Mouse (Mus musculus): ENCODE results near the gene Ntn1.

The Ntn1 gene

DNA sequence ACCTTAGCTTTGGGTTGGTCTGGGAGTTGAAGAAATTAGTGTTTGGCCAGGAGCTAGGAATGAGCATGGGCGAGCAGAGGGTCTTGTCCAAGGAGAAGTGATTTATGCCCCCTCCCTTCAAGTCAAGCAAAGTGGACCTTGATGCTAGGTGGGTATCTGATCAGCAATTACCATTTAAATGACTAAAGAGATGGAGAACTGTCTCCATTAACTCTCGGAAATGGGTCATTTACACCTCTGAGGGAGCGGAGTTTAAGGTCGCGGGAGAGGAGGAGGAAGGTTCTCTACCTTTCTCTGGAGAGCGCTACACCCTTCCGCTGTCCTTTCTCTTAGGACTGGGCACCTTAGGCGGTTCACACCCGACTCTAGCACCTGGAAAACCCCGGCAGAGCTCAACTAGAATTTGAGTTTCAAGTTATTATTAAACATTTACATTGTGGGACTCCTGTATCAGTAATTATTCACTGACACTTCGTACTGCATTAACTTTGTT is at the start of gene Ntn1:
TSS of gene Ntn1 (minus strand) at position 97 of the 493 bp plus-strand sequence.
- no peak for DNase-seq (ENCODE audit: low spot score)

DNA sequence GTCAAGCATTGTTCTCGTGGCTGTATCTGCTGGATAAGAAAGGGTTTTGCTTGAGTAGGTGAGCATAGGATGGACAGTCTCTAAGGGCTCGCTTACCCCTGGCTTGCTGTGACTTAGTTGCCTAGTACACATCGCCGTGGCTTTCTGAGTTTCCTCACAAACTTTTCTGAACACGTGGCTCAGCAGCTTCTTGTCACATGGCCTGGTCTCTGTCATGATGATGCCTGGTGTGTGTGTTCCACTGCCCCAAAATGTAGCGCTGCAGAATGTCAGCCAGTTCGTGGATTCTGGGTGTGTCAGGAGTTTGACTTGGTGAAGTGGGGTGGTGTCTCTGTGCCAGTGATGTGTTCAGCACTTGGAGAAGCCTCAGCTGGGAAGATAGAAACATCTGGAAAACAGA is 47.7 kb upstream of the Ntn1 start:
- DNase-seq (ENCODE audit: low spot score), result no peak

DNA sequence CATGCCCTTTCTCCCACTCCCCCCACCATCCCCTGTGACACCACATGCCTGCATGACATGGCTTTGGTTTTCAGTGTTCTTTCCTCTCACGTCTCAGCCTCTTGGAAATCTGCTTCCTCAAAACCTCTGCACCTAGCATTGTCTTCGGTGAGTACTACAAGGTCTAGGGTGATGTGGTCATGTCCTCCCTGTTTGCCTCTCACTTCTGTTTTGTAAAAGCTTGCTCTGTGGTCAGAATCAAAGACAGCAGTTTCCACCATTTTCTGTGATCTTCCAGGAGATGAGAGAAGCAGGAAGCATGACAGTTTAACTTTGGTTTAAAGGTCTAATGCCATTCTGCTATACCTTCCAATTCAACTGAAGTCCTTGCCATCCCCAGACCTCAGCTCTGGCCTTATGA is 46.6 kb upstream of the Ntn1 start:
- DNase-seq (ENCODE audit: low spot score), result no peak

DNA sequence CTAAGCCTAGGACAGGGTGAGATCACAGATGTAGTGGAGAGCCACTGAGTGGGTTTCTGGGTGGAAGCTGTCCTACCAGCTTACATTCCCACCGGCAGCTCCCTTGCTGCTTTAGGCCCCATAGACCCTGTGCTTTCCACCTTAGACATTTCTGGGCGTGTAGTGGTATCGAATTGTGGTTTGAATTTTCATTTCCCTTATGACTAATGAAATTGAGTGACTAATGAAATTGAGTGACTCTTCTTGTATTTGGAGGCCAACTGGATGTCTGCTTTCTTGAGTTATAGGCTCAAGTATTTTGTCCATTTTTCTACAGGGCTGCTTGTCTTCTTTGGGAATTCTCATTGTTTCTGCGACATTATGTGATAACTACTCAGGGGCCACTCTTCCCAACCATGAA is 45.9 kb upstream of the Ntn1 start:
- DNase-seq (ENCODE audit: low spot score), result no peak

DNA sequence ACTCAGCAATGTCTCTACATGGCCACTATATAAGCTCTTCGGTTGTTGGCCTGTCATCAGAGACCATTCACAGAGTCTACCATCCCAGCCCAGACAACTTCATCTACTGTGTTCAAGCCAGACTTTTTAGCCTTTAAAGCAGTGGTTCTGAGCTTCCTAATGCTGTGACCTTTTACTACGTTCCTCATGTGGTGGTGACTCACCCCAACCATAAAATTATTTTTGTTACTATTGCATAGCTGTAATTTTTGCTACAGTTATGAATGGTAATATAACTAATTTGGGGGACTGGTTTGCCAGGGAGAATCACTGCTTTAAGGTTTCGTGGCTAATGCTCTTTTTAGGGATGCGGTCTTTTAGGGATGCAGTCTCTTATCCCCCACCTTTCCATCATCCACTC is 45.3 kb upstream of the Ntn1 start:
- DNase-seq (ENCODE audit: low spot score), result no peak

DNA sequence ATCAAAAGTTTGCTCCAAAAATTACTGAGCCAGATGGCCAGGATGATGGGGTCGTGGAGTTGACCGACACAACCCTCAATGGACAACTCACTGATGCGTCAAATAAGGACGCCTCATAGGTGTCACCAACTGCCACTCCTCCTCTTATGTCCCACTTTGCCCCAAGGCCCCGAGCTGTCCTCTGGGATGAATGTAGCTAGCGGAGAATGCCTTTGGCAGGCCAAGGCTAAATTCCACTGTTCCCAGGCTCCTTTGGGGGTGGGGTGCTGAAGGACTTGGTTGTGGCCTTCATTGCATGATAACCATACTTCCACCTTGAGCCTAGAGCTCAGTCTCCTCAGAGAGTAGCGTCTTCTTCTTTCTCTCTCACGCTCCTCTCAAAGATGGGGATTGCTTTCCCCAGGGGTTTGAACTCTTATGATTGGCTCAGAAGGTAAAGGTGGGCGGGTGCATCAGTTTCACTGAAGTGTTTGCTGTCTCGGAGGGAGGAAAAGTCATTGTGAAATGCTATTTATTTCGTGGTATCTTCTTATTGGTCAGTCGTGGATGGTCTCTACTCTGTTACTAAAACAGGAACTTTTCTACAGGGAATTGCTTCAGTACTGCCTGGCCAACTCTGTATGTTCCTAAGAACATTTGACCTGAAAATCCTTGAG is 42.5 kb upstream of the Ntn1 start:
- DNase-seq (ENCODE audit: low spot score), result no peak

DNA sequence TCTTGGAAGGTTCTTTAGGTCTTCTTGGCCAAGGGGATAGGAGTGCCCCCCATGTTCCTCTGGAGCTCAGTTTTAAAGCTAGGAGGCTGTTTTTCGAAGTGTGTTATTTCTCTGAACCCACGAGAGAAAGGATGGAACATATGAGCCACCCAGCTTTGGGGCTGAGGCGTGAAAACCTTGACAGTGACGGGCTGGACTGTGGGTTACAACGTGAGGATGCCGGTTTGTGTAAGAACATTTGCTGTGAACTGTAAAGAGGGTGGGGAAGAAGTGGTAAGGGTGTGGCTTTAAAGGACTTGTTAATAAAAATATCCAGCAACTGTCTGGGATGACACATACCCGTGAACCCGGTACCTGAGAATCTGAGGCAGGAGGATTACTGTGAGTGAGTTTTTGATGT is 41.7 kb upstream of the Ntn1 start:
- no peak for DNase-seq (ENCODE audit: low spot score)

DNA sequence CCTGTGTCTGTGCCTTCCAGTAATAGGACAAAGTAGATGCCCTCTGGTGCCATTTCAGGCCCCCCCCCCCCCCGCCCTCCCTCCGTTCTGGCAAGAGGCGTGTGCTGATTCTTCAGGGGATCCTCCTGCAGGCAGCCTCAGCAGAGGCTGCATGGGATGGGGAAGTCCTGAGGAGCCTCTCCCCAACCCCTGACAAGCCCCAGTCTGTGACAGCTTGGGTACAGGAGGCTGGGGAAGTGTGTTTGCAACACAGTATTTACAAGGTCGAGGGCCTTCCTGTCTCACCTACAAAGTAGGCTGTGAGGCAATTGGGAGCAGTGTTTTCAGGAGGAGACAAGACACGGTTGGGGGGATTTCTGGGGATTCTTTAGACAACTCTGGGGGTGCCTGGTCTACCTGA is 40.3 kb upstream of the Ntn1 start:
- no peak for DNase-seq (ENCODE audit: low spot score)

DNA sequence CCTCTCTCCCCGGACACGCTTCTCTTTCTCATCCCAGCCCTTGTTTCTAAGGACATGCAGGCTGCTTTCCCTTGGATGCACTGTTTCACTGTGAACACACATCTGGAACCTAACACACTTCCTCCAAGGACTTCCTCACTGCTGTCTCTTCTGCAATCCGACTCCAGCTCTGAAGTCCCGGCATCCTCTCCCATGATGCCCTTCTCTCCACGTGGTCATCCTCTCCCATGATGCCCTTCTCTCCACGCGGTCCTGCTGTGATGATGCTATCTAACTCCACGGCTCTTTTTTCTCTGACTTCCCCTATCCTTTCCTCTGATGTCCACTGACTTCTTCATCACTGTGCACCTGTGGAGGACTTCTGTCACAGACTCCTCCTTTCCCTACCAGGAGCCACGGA is 39.5 kb upstream of the Ntn1 start:
- no peak for DNase-seq (ENCODE audit: low spot score)

DNA sequence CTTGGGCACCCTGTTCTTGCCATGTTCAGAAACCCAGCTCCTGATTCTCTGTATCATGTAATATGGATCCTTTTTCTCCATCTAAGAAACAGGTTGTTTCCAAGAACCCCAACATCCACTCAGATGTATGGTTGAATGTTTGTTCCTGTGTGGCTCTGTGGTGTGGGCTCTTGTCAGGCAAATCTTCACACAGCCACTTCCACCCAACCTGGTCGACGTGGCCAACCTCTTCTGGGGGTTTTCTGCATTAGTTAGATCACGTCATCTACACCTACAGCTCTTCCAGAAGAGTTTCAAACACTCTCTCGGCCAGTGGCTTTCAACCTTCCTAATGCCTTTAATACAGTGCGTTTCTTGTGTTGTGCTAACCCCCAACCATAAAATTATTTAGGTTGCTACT is 35.8 kb upstream of the Ntn1 start:
- no peak for DNase-seq (ENCODE audit: low spot score)

DNA sequence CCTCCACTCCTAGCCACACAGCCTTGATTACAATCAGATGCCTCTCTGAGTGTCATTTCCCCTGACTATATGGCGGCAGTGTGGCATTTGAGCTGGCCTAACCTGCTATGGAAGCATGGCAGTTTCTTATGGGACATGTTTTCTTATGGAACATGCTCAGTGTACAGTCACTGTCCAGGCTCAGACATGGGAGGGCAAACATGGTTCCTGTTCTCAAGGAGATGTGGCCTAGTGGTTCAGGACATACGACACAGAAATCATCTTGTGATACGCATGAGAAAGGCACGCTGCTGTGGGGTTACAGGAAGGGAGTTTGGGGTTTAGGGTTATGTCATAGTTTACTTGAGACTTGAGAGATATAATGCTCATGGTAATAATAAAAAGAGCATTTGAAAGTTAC is 35.0 kb upstream of the Ntn1 start:
- DNase-seq (ENCODE audit: low spot score), result no peak

DNA sequence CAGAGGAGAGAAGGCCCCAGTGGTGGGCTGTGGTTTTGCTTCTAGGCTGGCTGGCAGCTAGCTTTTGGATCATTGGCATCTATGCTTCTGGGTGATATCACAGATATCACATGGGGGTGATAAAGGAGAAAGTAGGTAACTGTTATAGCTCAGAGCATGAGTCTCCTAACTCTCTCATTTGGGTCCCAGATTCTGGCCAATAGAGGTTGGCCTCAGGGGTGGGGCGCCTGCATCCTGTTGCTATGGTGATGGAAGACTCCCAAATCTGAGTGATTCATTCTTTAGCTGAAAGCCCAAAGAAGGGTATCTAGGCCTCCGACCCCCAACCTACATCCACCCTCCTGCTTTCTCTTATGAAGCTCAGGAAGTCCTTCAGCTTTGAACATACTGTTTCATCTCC is 34.1 kb upstream of the Ntn1 start:
- no peak for DNase-seq (ENCODE audit: low spot score)

DNA sequence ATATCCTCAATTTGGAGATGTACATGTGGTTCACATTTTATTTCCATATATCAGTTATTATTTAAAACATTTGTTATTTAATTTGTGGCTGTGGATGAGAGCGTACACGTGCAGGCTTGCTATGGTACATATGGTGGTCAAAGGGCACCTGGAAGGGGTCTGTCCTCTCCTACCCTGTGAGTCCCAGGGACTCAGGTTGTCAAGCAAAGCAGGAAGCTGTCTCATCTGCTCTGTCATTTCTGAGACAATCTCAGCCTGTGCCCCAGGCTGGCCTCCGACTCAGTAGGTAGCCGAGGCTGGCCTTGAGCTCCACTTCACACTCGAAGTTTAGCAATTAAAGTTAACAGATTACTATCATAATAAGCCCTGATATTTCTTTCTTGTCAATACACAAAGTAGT is 32.9 kb upstream of the Ntn1 start:
- DNase-seq (ENCODE audit: low spot score), result no peak

DNA sequence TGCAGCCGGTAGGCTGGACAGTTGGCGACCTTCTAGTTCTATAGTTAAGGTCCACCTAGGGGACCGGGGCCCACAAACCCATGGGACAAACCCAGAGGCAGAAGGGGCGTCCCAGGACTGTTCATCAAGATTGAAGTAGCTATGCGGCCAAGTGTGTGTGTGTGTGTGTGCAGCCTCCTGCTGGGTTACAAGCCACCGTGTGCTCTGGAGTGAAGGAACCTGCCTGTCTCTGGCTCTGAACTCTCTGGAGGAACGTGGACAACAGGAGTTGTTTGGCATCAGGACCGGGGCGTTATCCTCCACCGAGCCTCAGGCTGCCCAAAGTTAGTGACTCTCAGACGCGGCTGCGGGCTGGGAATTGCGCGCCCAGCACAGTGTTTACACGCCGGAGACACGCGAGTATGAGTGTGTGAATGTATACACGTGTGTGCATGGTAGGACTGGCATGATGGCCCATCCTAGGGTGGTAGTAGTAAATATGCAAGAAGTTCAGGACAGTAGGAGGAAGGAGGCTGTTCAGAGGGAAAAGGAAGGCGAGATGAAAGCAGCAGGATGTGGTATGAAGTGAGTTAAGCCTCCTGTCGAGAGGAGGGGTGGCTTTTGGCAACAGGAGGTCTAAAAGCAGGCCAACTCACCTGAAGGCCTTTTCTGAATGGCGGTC is 31.9 kb upstream of the Ntn1 start:
- DNase-seq (ENCODE audit: low spot score), result no peak

DNA sequence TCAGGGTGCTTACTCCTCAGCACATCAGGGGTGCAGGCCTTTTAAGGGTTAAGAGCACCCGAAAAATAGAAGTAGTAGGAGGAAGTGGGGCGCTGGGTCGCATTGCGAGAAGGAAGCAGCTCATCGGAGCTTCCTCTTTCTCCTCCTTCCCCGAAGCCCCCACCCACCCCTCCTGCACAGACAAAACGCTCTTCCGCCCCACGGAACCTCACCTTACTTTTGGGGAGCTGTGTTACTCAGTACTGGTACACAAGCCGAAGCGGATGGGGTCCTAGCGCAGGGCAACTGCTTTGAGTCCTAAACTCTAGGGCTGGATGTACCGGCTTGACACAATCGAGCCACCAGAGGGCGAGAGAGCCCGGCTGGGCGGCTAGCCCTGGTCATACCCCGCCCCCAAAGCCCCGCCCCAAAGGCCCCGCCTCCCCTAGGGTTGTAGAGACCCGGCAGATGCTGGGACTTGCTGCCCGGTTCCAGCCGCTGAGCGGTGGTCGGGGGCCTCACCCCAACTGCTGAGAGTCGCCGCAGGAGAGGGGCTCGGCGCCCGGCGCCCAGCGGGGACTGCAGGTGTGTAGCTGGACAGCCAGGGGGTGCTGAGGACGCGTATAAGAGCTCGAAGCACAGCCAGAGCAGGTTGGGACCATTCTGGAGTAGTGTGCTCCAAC is 31.2 kb upstream of the Ntn1 start, which contains the start of gene Pik3r5:
TSS of gene Pik3r5 (plus strand) at position 423 of the 662 bp plus-strand sequence.
- DNase-seq (ENCODE audit: low spot score), result peak; percentile 87

DNA sequence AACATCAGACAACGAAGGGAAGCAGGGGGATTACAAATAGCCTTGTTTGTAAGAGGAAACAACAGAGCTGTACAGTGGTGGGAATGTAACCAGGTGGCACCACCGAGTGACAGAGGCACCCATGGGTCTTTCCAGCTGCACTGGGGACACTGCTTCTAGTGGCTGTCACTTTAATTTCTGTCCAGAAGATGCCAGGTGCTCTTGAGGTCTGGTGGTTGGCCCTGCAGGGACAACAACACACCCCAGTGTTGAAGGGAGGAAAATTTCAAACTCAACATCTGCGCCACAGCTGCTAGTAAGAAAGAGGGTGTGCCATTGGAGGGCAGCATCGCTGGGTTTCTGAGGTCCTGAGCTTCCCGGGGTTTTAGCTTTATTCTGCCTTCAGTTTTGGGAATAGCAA is 30.0 kb upstream of the Ntn1 start:
- DNase-seq (ENCODE audit: low spot score), result no peak

DNA sequence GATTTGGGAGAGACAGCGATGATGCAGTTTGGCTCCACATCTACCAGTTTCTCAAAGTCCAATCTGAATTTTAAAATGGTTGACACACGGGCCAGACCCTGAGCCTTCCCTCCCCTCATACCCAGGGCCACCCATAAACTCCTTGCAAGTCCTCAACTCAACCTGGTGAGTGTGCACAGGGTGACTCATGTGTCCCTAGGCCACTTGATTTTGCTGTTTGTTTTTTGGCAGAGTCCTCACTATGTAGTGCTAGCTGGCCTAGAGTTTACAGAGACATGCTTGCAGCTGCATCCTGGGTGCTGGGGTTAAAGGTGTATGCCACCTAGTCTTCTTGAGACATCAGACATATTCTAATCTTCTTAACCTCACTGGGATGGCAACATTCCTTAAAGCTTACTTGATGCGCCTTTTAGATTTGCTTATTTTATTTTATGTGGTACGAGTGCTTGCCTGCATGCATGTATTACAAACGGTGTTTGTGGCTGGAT is 26.5 kb upstream of the Ntn1 start:
- DNase-seq (ENCODE audit: low spot score), result no peak

DNA sequence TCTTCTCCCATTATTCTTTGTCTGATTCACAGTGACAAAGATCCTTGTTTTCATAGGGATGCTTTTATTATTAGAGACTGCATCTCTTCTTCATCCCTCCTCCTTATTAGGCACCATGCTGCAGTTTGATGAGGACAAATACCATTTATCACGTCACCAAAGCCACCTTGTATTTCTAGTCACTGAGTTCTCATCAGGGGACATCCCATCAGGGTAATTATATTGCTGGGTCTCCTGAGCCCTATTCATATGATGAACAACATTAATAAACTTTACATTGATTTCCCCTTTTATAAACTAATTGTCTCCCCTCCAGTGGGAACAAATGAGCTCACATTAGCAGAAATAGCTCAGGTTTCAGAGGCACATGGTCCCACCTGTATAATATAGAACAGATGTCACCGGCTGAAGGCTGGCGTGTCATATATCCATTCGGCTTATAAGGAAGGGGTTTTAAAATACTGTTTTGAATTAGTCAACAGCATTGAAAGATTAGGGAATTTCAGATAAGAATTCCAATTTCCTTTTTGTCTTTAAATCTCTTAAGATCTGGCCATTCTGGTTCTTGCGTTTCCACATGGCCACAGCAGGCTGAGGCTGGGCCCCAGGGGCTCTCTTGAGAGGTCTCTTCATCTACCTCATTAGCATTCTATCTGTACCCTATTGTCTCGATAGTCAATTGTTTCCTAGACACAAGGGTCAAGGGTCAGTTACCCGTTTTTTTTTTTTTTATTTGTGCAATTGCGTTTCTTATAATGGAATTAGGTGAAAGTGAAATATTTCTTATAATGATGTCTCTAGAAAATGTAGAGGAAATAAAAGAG is 25.1 kb upstream of the Ntn1 start:
- DNase-seq (ENCODE audit: low spot score), result no peak

DNA sequence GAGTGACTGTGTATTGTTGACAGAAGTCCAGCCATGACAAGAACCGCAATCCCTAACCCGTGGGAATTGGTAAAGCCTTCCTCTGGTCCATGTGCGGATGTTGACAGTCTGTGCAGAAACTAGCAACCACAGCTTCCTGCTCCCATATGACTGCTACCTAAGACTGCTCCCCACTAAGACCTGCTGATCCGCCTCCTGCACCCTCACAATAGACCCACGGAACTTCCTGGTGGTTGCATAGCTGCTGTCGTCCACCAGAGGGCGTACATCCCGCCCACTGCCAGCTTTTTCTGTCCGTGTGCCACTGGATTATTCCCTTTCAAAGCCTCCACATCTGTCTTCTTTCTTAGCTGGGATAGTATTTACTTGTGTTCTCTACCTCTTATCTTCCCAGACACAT is 17.2 kb upstream of the Ntn1 start:
- peak; percentile 51 for DNase-seq (ENCODE audit: low spot score)

DNA sequence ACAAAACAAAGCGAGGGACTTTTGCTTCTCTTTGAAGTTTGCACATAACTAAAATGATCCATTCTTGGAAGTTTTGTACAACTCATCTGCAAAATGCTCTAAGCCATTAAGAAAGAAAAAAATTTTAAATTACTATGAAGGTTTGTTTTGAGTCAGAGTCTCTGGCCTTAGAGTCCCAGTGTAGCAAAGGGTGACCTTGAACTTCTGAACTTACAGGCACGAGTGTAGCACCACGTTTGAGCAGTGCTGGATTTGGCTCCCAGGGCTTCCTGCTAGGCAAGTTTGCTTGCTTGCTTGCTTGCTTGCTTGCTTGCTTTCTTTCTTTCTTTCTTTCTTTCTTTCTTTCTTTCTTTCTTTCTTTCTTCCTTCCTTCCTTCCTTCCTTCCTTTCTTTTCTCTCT is 16.4 kb upstream of the Ntn1 start:
- DNase-seq (ENCODE audit: low spot score), result no peak

DNA sequence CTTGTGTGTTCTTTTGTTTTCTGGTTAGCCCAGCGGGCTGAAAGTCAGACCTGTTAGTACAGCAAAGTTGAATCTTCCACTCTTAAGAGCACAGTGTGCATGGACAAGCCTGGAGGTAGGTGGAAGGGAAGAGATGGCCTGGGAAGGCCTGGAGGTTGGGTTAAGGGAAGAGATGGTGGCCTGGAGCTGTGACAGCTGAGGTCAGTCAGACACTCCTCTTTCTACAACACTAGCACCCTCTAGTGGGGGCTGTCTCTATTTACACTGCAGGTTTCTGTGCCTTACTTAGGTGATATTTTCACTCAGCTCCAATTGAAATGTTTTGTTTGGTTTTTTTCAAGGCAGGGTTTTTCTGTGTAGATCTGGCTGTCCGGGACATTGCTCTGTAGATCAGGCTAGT is 7.5 kb upstream of the Ntn1 start:
- DNase-seq (ENCODE audit: low spot score), result peak; percentile 84

DNA sequence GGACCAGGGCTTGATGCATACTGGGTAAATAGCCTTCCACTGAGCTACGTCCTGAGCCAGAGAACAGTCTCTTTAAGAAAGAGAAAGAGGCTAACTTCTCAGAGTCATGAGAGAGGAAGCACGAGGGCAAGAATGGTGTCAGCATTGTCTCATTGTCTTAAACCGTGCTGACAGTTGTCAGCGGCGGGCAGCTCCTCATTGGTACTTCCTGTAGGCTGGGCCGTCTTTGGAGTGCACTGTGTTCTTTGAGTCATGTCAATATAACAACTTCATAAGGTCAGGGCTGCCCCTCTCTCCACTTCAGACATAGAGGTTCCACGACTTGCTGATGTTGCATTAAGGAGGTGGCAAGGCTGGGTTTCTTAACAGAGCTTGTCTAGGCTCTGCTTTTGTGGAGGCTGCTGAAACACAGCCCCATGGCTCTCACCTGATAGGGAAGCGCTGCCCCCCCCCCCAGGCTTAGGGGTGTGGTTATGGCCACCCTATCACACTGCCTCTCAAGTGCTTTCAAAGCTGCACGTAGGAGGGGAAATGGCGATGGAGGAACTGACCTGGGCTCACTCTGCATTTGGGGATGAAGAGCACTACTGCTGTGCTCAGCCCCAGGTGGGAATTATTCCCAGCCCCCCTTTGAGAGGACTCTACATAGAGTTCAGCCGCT is 6.8 kb upstream of the Ntn1 start:
- no peak for DNase-seq (ENCODE audit: low spot score)
